Mouse (Mus musculus) forebrain, embryonic 14.5 days (tissue): ENCODE measurements around the gene Dnah17. TPM values are rescaled to one million over a fixed set of nuclear protein-coding genes. Genes with fewer than 3 reads are reported as not detected.

Source experiments
- ATAC-seq: fragments of 200-750 bp; cut with Nextera tagmentation; 2 replicates; pipeline ENCODE4 v1.8.0; 2017; ENCODE audit warnings: mild to moderate bottlenecking, moderate library complexity
- DNase-seq: peaks from one replicate; pipeline ENCODE4 v3.0.0-alpha.2; 2015; ENCODE audit warnings: low spot score
- H3K27ac ChIP-seq: fragments of 300-500 bp; sonication (generic); 2 replicates; pipeline ENCODE4 v1.5.1; 2014; ENCODE audit warnings: low read depth, mild to moderate bottlenecking, control low read depth, low read length, moderate library complexity
- H3K27me3 ChIP-seq: fragments of 300-500 bp; sonication (generic); replicated peaks from 2 replicates; pipeline ENCODE4 v1.6.1; 2014; ENCODE audit warnings: low read length, control low read depth, mixed read lengths; ENCODE audit not compliant: control insufficient read depth, insufficient read depth
- H3K36me3 ChIP-seq: fragments of 300-500 bp; sonication (generic); 2 replicates; pipeline ENCODE4 v1.6.1; 2014; ENCODE audit warnings: low read length, control low read depth; ENCODE audit not compliant: control insufficient read depth, insufficient read depth
- H3K4me1 ChIP-seq: fragments of 300-500 bp; sonication (generic); 2 replicates; pipeline ENCODE4 v1.6.1; 2014; ENCODE audit warnings: antibody characterized with exemption, low read length, control low read depth; ENCODE audit not compliant: control insufficient read depth, insufficient read depth
- H3K4me2 ChIP-seq: fragments of 300-500 bp; sonication (generic); 2 replicates; pipeline ENCODE4 v1.6.1; 2014; ENCODE audit warnings: mild to moderate bottlenecking, control low read depth, low read length
- H3K4me3 ChIP-seq: fragments of 300-500 bp; sonication (generic); 2 replicates; pipeline ENCODE4 v1.5.1; 2014; ENCODE audit warnings: low read depth, low read length, control low read depth
- H3K9ac ChIP-seq: fragments of 300-500 bp; sonication (generic); 2 replicates; pipeline ENCODE4 v1.6.1; 2014; ENCODE audit warnings: mild to moderate bottlenecking, low read length, control low read depth, moderate library complexity
- H3K9me3 ChIP-seq: fragments of 300-500 bp; sonication (generic); replicated peaks from 2 replicates; pipeline ENCODE4 v1.6.1; 2016; ENCODE audit warnings: low read length, control low read depth, mixed read lengths; ENCODE audit not compliant: control insufficient read depth
- WGBS: fragments of 180-500 bp; shearing (Covaris S2); extraction: QIAGEN DNeasy Blood & Tissue Kit; methylation state at CpG from one replicate; pipeline ENCODE4 v1.1.7; 2014; 5-methylcytosine and 5-hydroxymethylcytosine counted together
- polyA plus RNA-seq: library from polyadenylated mRNA; unstranded; fragments of >200 nt; fragmentation: Nextera tagmentation; extraction: Ambion mirVana; gene quantifications from 2 replicates; pipeline ENCODE4 v1.2.1, GENCODE M21; 2014

Dnah17 gene
- polyA plus RNA-seq, 1 experiment from 2014 or later, result 0.08 TPM

GRCm38 (mm10) chr11:117994250-117995057 lies 136.0 kb downstream of the Dnah17 start:
- WGBS, result 81% methylated on average over 9 of the region's 9 CpGs
- Histone ChIP-seq H3K9me3 (no peaks in the 10 kb centered on the region), H3K36me3 (peaks cover 8% of the 10 kb centered on the region; the same call in 1 of the 2 replicates), H3K9ac (no peak overlapping the region), H3K4me3 (no peak overlapping the region), H3K27ac (0 out of 2 replicates have a peak overlapping the region, but pooled peaks have one; percentile 27), H3K4me1 (no peaks in the 10 kb centered on the region), H3K27me3 (no peaks in the 10 kb centered on the region), H3K4me2 (no peak overlapping the region)
- ATAC-seq (no peak), DNase-seq (no peak)

GRCm38 (mm10) chr11:117993190-117994175 lies 137.0 kb downstream of the Dnah17 start:
- Histone ChIP-seq H3K4me3 (no peak overlapping the region), H3K27me3 (no peaks in the 10 kb centered on the region), H3K9ac (no peak overlapping the region), H3K36me3 (no peaks in the 10 kb centered on the region), H3K9me3 (no peaks in the 10 kb centered on the region), H3K4me1 (no peaks in the 10 kb centered on the region), H3K4me2 (no peak overlapping the region), H3K27ac (0 out of 2 replicates have a peak overlapping the region, but pooled peaks have one; percentile 27)
- WGBS, result 81% methylated on average over 14 of the region's 14 CpGs
- DNase-seq, result no peak
- no peak for ATAC-seq

DNA sequence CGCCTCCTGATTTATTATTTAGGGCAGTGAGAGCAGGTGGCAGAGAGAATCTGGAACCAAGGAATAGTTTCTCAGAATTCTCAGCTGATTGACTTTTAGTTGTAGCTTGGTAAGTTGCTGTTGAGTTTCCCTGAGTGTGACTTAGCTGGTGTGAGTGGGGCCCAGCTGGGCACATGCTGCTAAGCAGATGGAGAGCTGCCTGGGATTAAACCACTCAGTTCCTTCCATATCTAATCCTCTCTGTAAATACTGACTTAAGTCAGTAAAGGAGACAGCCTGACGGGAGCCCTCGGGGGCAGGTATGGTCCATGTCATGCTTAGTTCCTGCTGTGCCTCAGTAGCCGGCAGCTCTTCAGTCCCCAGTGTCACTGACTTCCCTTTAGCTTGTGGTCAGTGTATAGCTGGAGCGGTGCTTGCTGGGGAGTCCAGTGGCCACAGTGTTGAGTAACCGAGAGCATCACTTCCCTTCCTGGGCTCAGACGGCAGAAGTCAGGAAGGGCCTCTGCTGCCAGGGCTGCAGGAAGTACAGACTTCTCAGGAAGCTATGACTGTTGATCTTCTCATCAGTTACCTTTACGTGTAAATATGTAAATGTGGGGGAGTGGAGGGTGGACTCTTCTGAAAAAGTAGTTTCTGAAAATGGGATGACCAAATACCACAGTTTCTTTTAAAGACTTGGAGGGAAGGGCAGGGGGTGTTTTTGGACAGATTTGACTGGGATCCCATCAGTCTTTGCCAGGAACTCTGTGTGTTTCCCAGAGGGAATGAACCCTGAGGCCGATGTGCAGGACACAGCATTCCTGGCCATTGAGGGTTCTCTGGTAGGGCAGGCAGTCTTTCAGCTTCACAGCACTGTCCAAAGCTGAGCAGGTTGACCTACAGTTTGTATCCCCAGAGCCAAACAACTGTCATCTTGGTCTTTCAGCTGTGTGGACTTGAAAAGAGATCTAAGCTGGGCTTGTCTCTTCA lies 138.6 kb downstream of the Dnah17 start:
- H3K4me1 ChIP-seq, result peaks cover 7% of the 10 kb centered on the region; the same call in 1 of the 2 replicates
- 73% methylated on average over 9 of the region's 9 CpGs for WGBS
- DNase-seq (no peak), ATAC-seq (no peak)
- H3K4me2 ChIP-seq, result no peak overlapping the region
- no peak overlapping the region for H3K4me3 ChIP-seq
- no peaks in the 10 kb centered on the region for H3K27me3 ChIP-seq
- no peaks in the 10 kb centered on the region for H3K36me3 ChIP-seq
- no peak overlapping the region for H3K9ac ChIP-seq
- no peaks in the 10 kb centered on the region for H3K9me3 ChIP-seq
- no peak overlapping the region for H3K27ac ChIP-seq

DNA sequence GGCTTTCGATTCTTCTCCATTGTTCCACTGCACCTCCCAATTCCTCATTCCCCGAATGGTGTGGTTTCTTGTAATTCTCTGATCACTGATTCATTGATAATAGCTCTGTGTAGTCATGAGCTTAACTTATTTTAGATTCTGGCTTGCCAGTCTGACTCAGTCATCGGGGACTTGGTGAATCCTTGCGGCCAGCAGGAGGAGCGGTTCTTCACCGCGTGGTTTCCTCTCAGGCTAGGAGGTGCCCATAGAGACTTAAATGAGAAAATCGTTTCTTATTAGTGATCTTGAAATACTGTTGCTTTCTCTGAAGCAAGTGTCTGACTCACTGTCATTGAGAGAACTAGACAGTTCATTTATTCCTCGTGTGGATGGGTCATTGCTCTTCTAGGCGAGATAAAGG lies 140.5 kb downstream of the Dnah17 start:
- Histone ChIP-seq H3K4me2 (no peak overlapping the region), H3K9ac (0 out of 2 replicates have a peak overlapping the region, but pooled peaks have one; percentile 13), H3K27ac (no peak overlapping the region), H3K27me3 (no peaks in the 10 kb centered on the region), H3K9me3 (no peaks in the 10 kb centered on the region), H3K4me3 (no peak overlapping the region), H3K36me3 (no peaks in the 10 kb centered on the region), H3K4me1 (peaks cover 11% of the 10 kb centered on the region; the same call in 1 of the 2 replicates)
- ATAC-seq (no peak), DNase-seq (no peak)
- 61% methylated on average over 10 of the region's 10 CpGs for WGBS

DNA sequence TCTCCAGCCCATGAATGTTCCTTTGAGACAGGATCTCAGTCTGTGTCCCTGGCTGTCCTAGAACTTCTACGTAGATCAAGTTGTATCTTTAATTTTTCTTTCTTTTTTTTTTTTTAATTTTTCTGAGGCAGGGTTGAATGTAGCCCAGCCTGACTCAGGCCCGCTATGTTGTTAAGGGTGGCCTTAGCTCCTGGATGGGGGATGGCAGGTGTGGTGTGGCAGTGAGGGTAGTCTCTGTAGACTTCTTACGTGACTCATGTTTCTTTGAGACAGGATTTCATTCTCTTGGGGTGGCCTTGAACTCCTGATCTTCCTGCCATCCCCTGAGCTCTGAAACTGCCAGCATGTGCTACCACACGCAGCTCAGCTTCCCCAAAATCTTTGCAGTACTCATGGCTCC lies 141.2 kb downstream of the Dnah17 start:
- Histone ChIP-seq H3K4me3 (no peak overlapping the region), H3K27ac (no peak overlapping the region), H3K36me3 (no peaks in the 10 kb centered on the region), H3K4me1 (peaks cover 11% of the 10 kb centered on the region; the same call in 1 of the 2 replicates), H3K4me2 (no peak overlapping the region), H3K9me3 (no peaks in the 10 kb centered on the region), H3K27me3 (no peaks in the 10 kb centered on the region), H3K9ac (no peak overlapping the region)
- whole genome bisulfite sequencing, result 92% methylated on average over 4 of the region's 4 CpGs
- ATAC-seq, result no peak
- DNase-seq, result no peak

GRCm38 (mm10) chr11:117987968-117988367 lies 142.5 kb downstream of the Dnah17 start:
- Histone ChIP-seq H3K4me2 (peak overlapping the region; percentile 94), H3K9ac (peak overlapping the region; percentile 6; the same call in 1 of the 2 replicates), H3K36me3 (no peaks in the 10 kb centered on the region), H3K27me3 (no peaks in the 10 kb centered on the region), H3K4me3 (peak overlapping the region; percentile 98; the same call in 1 of the 2 replicates), H3K27ac (no peak overlapping the region), H3K9me3 (no peaks in the 10 kb centered on the region), H3K4me1 (peaks cover 11% of the 10 kb centered on the region; the same call in 1 of the 2 replicates)
- ATAC-seq (no peak), DNase-seq (no peak)
- 60% methylated on average over 4 of the region's 4 CpGs for WGBS

DNA sequence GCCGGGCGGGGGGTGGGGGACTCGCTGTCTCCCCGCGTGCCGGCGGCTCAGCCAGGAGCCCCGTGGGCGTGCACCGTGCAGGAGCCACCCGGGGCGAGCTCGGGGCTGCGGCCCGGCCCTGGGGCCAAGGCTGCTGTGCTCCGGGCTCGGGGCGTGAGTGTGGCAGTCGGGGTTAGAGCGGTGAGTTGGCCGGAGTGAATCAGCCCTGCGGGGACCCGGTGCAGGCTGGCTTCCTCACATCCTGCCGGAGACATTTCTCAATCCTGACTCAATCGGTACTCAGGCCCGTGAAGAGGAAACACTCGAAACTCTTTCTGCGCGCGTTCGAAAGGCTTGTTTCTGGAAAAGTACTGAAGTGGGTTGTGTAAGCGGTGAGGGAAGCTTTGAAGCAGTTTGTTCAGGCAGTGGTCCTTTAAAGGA lies 143.4 kb downstream of the Dnah17 start:
- Histone ChIP-seq H3K27ac (peak overlapping the region; percentile 84), H3K4me1 (peaks cover 11% of the 10 kb centered on the region; the same call in 1 of the 2 replicates)
- WGBS, result under 1% methylated on average over 32 of the region's 32 CpGs

More for the DNA sequence above, 143.4 kb downstream of the Dnah17 start:
- Histone ChIP-seq H3K9ac (peak overlapping the region; percentile 96), H3K36me3 (no peaks in the 10 kb centered on the region), H3K4me2 (peak overlapping the region; percentile 94), H3K4me3 (peak overlapping the region; percentile 98), H3K9me3 (no peaks in the 10 kb centered on the region), H3K27me3 (no peaks in the 10 kb centered on the region)
- DNase-seq (no peak), ATAC-seq (peak; percentile 77)
